Mouse (Mus musculus) layer of hippocampus, adult 18-20 months (tissue): Measurements from ENCODE around the gene Erich6. TPM values are rescaled to one million over a fixed set of nuclear protein-coding genes. Genes with fewer than 3 reads are reported as not detected.

Experiments used
- total RNA-seq, 2 experiments: library from RNA; stranded (reverse); gene quantifications; 2 replicates each; pipeline ENCODE4 v1.2.3; 2021

The Erich6 gene
- total RNA-seq, 2 experiments from 2014 or later = 0.74 to 0.86 TPM

Other genes with a start within 250 kb of the Erich6 start
- 10 to 100 TPM; 41.0 to 43.1 TPM for gene Tsc22d2, start 222.5 kb downstream of the Erich6 start, total RNA-seq
- gene Eif2a, start 111.4 kb downstream of the Erich6 start, total RNA-seq = 10 to 100 TPM; 44.1 to 48.3 TPM
- gene Serp1, start 111.3 kb downstream of the Erich6 start, total RNA-seq = 10 to 100 TPM; 21.8 to 22.5 TPM
- gene Selenot, start 60.6 kb downstream of the Erich6 start, total RNA-seq = 100 to 1,000 TPM; 146 to 147 TPM
- gene Siah2, start 55.2 kb upstream of the Erich6 start, total RNA-seq = 10 to 100 TPM; 17.4 to 17.5 TPM
- gene Mindy4b-ps, start 185.1 kb upstream of the Erich6 start, total RNA-seq = 1 to 10 TPM; 1.6 to 1.9 TPM
- gene Clrn1, start 248.1 kb upstream of the Erich6 start, total RNA-seq = 1 to 10 TPM; 2.0 to 2.5 TPM